Mouse (Mus musculus) E14TG2a.4 (cell line): ENCODE measurements around the gene Susd3.

Experiments used
- H3K27me3 ChIP-seq: 2 replicates; pipeline ENCODE4 v1.6.1; 2014; ENCODE audit warnings: low read length, control low read depth; ENCODE audit not compliant: insufficient read depth
- H3K36me3 ChIP-seq: 2 replicates; pipeline ENCODE4 v1.6.1; 2014; ENCODE audit warnings: low read length, control low read depth; ENCODE audit not compliant: insufficient read depth
- H3K4me1 ChIP-seq: replicated peaks from 2 replicates; pipeline ENCODE4 v1.6.1; 2014; ENCODE audit warnings: low read depth, low read length, control low read depth
- H3K4me3 ChIP-seq: replicated peaks from 2 replicates; pipeline ENCODE4 v1.5.1; 2014; ENCODE audit warnings: mild to moderate bottlenecking, low read length
- H3K9me3 ChIP-seq: 2 replicates; pipeline ENCODE4 v1.6.1; 2014; ENCODE audit warnings: low read length, control low read depth
- CTCF ChIP-seq: conservative IDR thresholded peaks from 2 replicates; pipeline ENCODE4 v1.5.1; 2014; ENCODE audit warnings: low read length
- NANOG ChIP-seq: IDR thresholded peaks from 2 replicates; pipeline ENCODE4 v1.6.1; 2014; ENCODE audit warnings: borderline replicate concordance, low read length, mixed read lengths
- POU5F1 ChIP-seq: IDR thresholded peaks from 2 replicates; pipeline ENCODE4 v1.6.1; 2014; ENCODE audit warnings: low read length, borderline replicate concordance

Susd3 gene

DNA sequence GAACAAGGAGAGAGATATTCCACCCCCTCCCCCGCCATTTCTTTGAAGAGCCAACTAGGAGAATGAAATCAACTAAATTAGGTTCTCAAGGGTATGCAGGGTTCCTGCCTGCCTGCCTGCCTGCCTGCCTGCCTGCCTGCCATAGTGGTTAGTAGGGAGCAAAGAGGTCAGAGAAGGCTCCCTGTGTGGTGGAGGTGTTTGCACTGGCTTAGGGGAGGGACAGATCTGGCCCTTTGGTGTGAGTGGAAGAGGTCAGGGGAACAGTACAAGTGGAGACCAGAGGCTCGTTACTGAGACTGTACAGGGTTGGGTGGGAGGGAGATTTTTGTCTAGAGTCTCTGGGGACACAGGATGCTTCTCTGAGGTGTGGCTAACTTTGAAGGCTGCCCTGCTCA is 59.5 kb downstream of the Susd3 start:
- Histone ChIP-seq H3K9me3 (no peaks in the 10 kb centered on the region), H3K36me3 (0 out of 2 replicates have a peak, but pooled peaks cover 4% of the 10 kb centered on the region), H3K27me3 (peaks cover 38% of the 10 kb centered on the region), H3K4me1 (peaks cover 29% of the 10 kb centered on the region), H3K4me3 (peak overlapping the region; percentile 93)
- TF ChIP-seq NANOG (no peak), CTCF (no peak), POU5F1 (no peak)

GRCm38 (mm10) chr13:49188219-49188965 is 60.1 kb downstream of the Susd3 start:
- Histone ChIP-seq H3K9me3 (no peaks in the 10 kb centered on the region), H3K4me3 (peak overlapping the region; percentile 93), H3K36me3 (no peaks in the 10 kb centered on the region), H3K27me3 (peaks cover 40% of the 10 kb centered on the region), H3K4me1 (peaks cover 34% of the 10 kb centered on the region)
- TF ChIP-seq NANOG, result no peak
- TF ChIP-seq POU5F1, result no peak
- TF ChIP-seq CTCF, result no peak

- Histone ChIP-seq H3K27me3 (peaks cover 46% of the 10 kb centered on the region), H3K9me3 (no peaks in the 10 kb centered on the region), H3K4me3 (peak within 1 kb of the TSS; percentile 93), H3K36me3 (no peaks in the 10 kb centered on the region), H3K4me1 (peaks cover 43% of the 10 kb centered on the region)
- no peak for TF ChIP-seq NANOG
- no peak for TF ChIP-seq CTCF
- no peak for TF ChIP-seq POU5F1
Observed at GRCm38 (mm10) chr13:49187288-49188218, 61.0 kb downstream of the Susd3 start, which contains the start of gene Ninj1. TSS of gene Ninj1 (plus strand) at chr13:49187485.

DNA sequence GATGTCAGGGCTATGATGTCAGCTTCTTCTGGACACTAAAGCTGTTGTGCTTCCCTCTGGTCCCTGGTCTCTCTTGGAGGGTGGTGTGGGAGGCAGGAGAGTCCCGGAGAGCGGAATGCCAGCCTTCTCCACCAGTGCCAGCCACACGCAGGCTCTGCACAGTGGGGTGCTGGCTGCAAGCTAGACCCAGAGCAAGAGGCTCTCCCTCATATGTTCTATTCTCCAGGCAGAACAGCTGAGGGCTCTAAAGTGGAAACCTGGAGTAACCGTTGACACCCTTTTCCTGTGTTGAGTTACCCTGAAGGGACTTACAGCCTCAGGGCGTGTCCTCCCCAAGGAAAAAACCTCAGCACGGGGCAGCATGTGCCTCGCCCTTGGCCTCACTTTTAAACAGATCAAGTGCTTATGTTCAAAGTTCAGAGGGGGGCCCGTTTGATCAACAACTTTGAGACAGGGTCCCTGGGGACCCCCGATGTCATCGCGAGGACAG is 61.7 kb downstream of the Susd3 start:
- peaks cover 49% of the 10 kb centered on the region for H3K27me3 ChIP-seq
- no peak for TF ChIP-seq CTCF
- no peak for TF ChIP-seq NANOG
- TF ChIP-seq POU5F1, result no peak
- peaks cover 43% of the 10 kb centered on the region for H3K4me1 ChIP-seq
- no peaks in the 10 kb centered on the region for H3K9me3 ChIP-seq
- H3K4me3 ChIP-seq, result peak overlapping the region; percentile 48
- no peaks in the 10 kb centered on the region for H3K36me3 ChIP-seq

GRCm38 (mm10) chr13:49183646-49184045 is 64.9 kb downstream of the Susd3 start:
- Histone ChIP-seq H3K36me3 (no peaks in the 10 kb centered on the region), H3K4me1 (peaks cover 59% of the 10 kb centered on the region), H3K4me3 (no peak overlapping the region), H3K9me3 (no peaks in the 10 kb centered on the region), H3K27me3 (peaks cover 45% of the 10 kb centered on the region)
- TF ChIP-seq NANOG (no peak), POU5F1 (no peak), CTCF (no peak)

GRCm38 (mm10) chr13:49183161-49183560 is 65.3 kb downstream of the Susd3 start:
- TF ChIP-seq NANOG, result no peak
- H3K4me3 ChIP-seq, result no peak overlapping the region
- no peaks in the 10 kb centered on the region for H3K9me3 ChIP-seq
- peaks cover 55% of the 10 kb centered on the region for H3K4me1 ChIP-seq
- peaks cover 40% of the 10 kb centered on the region for H3K27me3 ChIP-seq
- H3K36me3 ChIP-seq, result no peaks in the 10 kb centered on the region

DNA sequence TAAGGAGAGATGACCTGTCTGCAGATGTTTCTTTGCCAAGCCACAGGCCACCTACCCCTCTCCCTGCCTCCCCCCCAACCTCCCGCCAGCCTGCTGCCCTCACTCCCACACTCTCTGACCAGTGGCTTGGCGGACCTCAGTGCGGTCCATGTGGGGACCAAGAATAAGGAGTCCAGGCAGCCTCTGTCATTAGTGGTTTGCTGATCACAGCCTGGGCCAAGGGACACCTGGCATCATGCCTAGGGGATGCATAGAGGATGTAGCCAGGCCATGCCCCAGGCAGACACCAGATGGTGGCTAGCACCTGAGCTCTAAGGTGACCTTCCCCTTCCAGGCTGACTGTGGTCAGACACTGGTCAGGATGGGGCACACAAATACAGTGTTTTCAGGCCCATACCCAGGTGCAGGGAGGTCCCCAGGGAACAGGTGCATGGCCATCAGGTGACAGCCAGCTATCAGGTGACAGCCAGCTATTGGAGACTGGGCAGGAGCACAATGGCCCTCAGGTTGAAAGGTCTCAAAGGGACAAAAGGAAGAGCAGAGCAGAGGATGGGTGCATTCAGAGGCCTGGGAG is 67.0 kb downstream of the Susd3 start:
- Histone ChIP-seq H3K4me1 (peaks cover 45% of the 10 kb centered on the region), H3K4me3 (no peak overlapping the region), H3K27me3 (peaks cover 31% of the 10 kb centered on the region), H3K36me3 (no peaks in the 10 kb centered on the region), H3K9me3 (no peaks in the 10 kb centered on the region)
- no peak for TF ChIP-seq CTCF
- no peak for TF ChIP-seq NANOG
- TF ChIP-seq POU5F1, result no peak

- TF ChIP-seq NANOG, result no peak
- no peak for TF ChIP-seq CTCF
- no peak for TF ChIP-seq POU5F1
Observed at GRCm38 (mm10) chr13:49180691-49181090, 67.8 kb downstream of the Susd3 start.

More at GRCm38 (mm10) chr13:49180691-49181090, 67.8 kb downstream of the Susd3 start:
- Histone ChIP-seq H3K27me3 (peaks cover 23% of the 10 kb centered on the region), H3K4me1 (peaks cover 43% of the 10 kb centered on the region), H3K9me3 (no peaks in the 10 kb centered on the region), H3K36me3 (no peaks in the 10 kb centered on the region), H3K4me3 (no peak overlapping the region)
